Mouse (Mus musculus) ovary, postnatal 14 days (tissue): ENCODE results near the gene Gnb1.
"Not testable (repeated sequence)": the region's sequence is repeated elsewhere in the genome, so short reads cannot be mapped to it uniquely, and the experiment has no call there.

ENCODE experiments used
- DNase-seq: peaks from one replicate; pipeline ENCODE4 v3.0.0; 2022; ENCODE audit warnings: low spot score

Gene Gnb1

GRCm38 (mm10) chr4:155552917-155553532 is 61.9 kb downstream of the Gnb1 start:
- no peak for DNase-seq

GRCm38 (mm10) chr4:155554880-155555279 is 63.7 kb downstream of the Gnb1 start:
- no peak for DNase-seq

- no peak for DNase-seq
Observed at GRCm38 (mm10) chr4:155555464-155555863, 64.3 kb downstream of the Gnb1 start.

GRCm38 (mm10) chr4:155559454-155559853 is 68.3 kb downstream of the Gnb1 start:
- no peak for DNase-seq

- DNase-seq, result no peak
Observed at GRCm38 (mm10) chr4:155560932-155561331, 69.8 kb downstream of the Gnb1 start.

- DNase-seq, result no peak
Observed at GRCm38 (mm10) chr4:155561661-155562442, 70.7 kb downstream of the Gnb1 start, which contains the start of gene Nadk. TSS of gene Nadk (plus strand) at chr4:155562378.

GRCm38 (mm10) chr4:155562725-155563399 is 71.7 kb downstream of the Gnb1 start:
- peak; percentile 66 for DNase-seq

GRCm38 (mm10) chr4:155563400-155564231 is 72.5 kb downstream of the Gnb1 start:
- peak; percentile 98 for DNase-seq

GRCm38 (mm10) chr4:155564315-155565069 is 73.3 kb downstream of the Gnb1 start:
- no peak for DNase-seq

- no peak for DNase-seq
Observed at GRCm38 (mm10) chr4:155566555-155566954, 75.4 kb downstream of the Gnb1 start.

GRCm38 (mm10) chr4:155568170-155568569 is 77.0 kb downstream of the Gnb1 start:
- DNase-seq, result no peak

- no peak for DNase-seq
Observed at GRCm38 (mm10) chr4:155568632-155569370, 77.6 kb downstream of the Gnb1 start.

GRCm38 (mm10) chr4:155569818-155570217 is 78.7 kb downstream of the Gnb1 start:
- no peak for DNase-seq

- not testable (repeated sequence) for DNase-seq
Observed at GRCm38 (mm10) chr4:155570315-155570714, 79.2 kb downstream of the Gnb1 start.

- DNase-seq, result no peak
Observed at GRCm38 (mm10) chr4:155571442-155571841, 80.3 kb downstream of the Gnb1 start.

GRCm38 (mm10) chr4:155573155-155573554 is 82.0 kb downstream of the Gnb1 start:
- DNase-seq, result no peak

GRCm38 (mm10) chr4:155573876-155574275 is 82.7 kb downstream of the Gnb1 start:
- DNase-seq, result no peak

GRCm38 (mm10) chr4:155574931-155575330 is 83.8 kb downstream of the Gnb1 start:
- no peak for DNase-seq

- DNase-seq, result no peak
Observed at GRCm38 (mm10) chr4:155575521-155575920, 84.4 kb downstream of the Gnb1 start.

GRCm38 (mm10) chr4:155577132-155577531 is 86.0 kb downstream of the Gnb1 start:
- no peak for DNase-seq

GRCm38 (mm10) chr4:155577741-155578140 is 86.6 kb downstream of the Gnb1 start:
- DNase-seq, result no peak
